Mouse (Mus musculus) CD4-positive helper T cell, adult 2 months (primary cell): ENCODE measurements at regions not wholly inside any gene's neighbourhood (a gene's known extent, or its start where the extent isn't known, plus 50 kb on each side); places are given as distances from the start of the nearest gene placed in this dataset.

Experiments
- DNase-seq: peaks from one replicate; pipeline ENCODE4 v3.0.0-alpha.2; 2012; ENCODE audit warnings: low read depth, missing footprints, low spot score

- no peak for DNase-seq
Observed at GRCm38 (mm10) chr4:106163220-106163619, 152.8 kb upstream of the Usp24 start.

DNA sequence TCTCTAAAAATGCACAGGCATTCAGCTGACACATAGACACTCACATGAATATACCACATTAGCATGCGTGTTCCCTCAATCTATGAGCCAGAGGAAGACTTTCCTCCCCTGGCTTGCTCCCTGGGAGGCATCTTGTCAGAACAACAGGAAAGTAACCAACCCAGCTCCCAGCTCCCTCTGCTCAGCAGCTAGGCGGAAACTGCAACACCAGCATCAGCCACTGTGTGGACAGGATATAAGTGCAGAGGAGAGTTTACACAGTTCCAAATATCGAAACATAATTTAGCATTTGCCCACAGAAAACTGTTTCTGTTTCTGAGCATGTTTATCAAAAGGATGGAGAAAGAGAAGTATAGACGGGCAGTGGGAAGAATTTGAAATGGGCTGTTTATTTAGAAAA, 148.3 kb upstream of the Usp24 start:
- DNase-seq: no peak

DNA sequence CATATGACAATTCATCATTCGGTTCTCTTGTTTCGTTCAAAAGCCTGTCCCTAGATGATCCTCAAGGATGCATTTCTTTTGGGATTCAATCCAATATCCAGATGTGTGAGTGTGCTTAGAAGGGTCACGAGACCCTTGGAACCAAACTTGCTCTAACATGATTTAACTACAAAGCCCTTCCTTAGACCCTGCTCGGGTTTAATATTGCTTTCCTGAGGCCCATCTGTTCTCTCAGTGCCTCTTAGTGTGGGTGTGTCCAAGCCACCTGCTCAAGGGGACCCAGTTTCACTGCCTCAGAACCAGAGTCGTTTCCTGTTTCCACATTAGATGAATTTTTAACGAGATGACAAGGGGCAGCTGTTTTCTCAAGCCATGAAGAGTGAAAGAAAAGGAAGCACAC, 147.3 kb upstream of the Usp24 start:
- no peak for DNase-seq

DNA sequence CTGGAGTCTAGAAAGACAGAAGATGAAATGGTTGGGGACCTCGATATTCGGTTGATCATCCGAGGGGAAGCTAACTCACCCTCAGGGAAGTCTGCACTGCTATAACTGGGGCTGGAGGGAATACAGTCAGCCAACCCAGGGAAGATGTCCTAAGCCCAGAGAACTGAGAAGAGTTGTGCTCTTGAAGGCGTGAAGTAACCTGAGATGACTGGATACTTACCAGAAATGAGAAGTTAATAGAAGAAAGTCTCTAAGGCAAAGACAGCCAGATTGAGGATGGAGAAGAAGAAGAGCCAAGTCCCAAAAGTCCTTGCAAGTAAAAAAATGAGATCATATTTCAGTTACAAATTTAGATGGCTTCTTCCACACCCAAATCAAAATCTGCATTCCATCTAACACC, 146.5 kb upstream of the Usp24 start:
- no peak for DNase-seq

GRCm38 (mm10) chr4:106170731-106171130, 145.3 kb upstream of the Usp24 start:
- DNase-seq: no peak

DNA sequence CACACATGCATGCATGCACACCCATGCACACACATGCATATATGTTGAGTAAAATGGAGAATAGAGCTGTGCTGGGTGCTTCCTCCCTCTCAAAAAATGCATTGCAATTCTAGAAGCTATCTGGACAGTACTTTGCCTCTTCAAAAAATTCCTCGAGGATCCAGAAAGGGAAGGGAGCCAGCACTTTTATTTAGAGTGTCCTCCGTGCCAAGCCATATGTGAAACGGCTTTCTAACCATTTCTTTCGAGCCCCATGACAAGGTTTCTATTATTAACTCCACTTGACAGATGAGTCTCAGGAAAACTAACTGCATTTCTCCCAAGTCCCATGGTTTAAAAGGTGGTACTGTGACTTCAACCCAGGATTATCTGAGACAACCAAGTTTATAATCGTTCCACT, 140.7 kb upstream of the Usp24 start:
- no peak for DNase-seq

GRCm38 (mm10) chr4:106185745-106186501, 130.1 kb upstream of the Usp24 start:
- DNase-seq: no peak

DNA sequence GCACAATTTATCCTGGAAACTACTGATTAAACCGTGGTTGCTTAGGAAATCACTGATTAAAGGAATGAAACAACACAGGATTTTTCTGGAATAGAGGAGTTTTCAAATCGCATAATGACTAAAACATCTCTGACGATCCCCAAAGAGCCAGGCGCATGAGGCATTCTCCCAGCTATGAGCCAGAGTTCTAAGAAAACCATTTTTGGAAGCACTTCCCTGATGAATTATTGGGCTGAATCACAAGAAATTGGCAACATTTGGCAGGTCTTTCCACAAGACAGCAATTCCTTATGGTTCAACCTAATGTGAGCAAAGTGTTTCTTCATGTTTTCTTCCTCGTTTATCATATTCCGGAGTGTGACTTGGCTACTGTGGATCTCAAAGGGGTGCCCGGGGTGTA, 129.3 kb upstream of the Usp24 start:
- no peak for DNase-seq

DNA sequence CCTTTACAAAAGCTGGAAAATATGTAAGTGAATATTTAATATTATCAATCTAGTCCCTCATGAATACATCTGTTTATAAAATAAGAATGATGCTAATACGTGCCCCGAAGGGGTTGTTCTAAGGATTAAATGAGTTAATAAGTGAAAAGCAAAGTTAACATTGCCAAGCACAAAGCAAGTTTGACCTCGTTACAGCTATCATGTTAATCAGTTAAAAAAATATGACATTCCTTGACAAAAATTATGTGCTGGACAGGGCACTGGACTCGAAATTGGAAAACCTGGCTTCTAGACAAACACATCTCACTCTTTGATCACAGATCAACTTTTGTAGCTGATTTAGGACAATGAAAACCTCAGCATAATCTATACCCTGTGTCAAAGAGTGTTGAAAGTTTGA, 125.8 kb upstream of the Usp24 start:
- DNase-seq: no peak

DNA sequence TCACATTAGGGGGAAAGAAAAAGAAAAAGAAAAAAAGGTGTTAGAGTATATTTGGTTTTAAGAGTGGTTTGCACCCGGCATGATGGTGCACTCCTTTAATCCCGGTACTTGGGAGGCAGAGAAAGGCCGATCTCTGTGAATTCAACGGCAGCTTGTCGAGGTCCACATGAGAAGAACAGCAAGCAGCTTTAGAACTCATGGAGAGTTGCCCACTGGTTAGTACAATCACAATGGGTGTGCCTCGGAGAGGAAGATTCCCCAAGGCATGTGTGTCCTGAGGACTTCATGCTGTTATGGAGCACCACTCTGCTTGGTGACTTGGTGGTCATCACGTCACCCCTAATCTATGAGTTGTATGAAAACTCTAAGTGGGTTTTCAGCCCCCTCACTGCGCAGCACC, 124.7 kb upstream of the Usp24 start:
- no peak for DNase-seq

GRCm38 (mm10) chr4:106191843-106192242, 124.2 kb upstream of the Usp24 start:
- no peak for DNase-seq

GRCm38 (mm10) chr4:106193204-106193945, 122.6 kb upstream of the Usp24 start:
- DNase-seq: no peak

GRCm38 (mm10) chr4:106195497-106196166, 120.4 kb upstream of the Usp24 start:
- no peak for DNase-seq

GRCm38 (mm10) chr4:106199833-106200232, 116.2 kb upstream of the Usp24 start:
- DNase-seq: no peak

DNA sequence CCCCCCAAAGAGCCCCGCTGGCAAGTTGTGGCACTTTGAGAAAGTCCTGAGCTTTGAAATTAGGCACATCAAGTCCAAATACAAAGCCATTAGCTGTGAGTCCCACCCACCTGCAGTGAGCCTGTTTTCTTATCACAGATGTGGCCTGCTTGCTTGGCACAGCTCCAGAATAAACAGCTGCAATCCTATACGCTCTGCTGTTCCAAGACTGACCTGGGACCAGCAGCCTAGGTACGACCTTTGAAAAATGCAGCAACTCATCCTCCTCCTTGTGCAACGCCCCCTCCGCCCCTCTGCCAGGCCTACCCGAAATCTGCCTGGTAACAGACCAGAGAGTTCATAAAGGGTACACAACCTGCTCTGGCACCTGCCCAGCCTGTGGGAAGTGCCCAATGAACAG, 115.8 kb upstream of the Usp24 start:
- no peak for DNase-seq

- no peak for DNase-seq
Observed at GRCm38 (mm10) chr4:106202554-106202953, 113.5 kb upstream of the Usp24 start.

DNA sequence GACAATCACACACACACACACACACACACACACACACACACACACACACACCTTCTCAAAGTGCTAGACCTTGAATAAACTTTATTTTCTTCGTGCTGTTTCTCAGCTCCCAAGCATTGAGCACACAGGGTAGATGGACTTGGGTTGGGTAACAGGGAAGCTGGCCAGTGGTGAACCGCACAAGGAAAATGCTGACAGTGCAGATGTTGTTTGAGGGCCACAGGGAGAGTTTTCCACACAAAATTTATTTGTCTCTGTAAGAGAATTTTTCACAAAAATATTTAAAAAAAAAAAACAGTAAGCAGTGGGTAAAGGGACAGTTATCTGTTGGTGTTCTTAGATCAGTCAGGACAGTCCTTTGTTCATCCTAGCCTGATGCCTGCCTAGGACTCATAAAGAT, 110.8 kb upstream of the Usp24 start:
- no peak for DNase-seq

- DNase-seq: no peak
Observed at GRCm38 (mm10) chr4:106206023-106206422, 110.0 kb upstream of the Usp24 start.

GRCm38 (mm10) chr4:106209465-106209864, 106.5 kb upstream of the Usp24 start:
- no peak for DNase-seq

GRCm38 (mm10) chr4:106209975-106210374, 106.0 kb upstream of the Usp24 start:
- peak; percentile 8 for DNase-seq

- no peak for DNase-seq
Observed at GRCm38 (mm10) chr4:106214170-106214569, 101.8 kb upstream of the Usp24 start.

DNA sequence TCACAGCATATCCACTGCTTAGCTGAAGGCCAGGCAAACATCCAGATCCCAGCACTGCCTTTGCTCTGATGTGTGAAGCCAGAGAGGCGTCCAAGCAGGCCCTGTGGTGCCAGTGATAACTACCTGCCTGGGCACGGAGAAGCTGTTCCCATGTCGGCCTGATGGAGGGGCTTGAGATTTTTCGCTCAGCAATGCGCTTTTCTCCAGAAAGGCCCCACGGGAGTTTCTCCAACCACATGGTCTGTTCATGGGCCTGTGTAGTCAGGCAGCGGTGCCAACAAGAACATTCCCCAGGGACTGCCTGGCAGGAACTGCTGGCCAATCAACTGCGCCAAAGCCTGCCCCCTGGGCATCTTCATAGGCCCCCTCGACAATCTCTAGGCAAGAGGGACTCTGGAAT, 95.4 kb upstream of the Usp24 start:
- DNase-seq: no peak
